Mouse (Mus musculus) heart, adult 8-10 months (tissue): Measurements from ENCODE around the gene Acadm. TPM values are rescaled to one million over a fixed set of nuclear protein-coding genes. Genes with fewer than 3 reads are reported as not detected.
A peak's percentile ranks its signal among the peaks of the same experiment; 100 is the strongest.

Source experiments
- DNase-seq: peaks from one replicate; pipeline ENCODE4 v3.0.0; 2022; ENCODE audit warnings: low spot score
- total RNA-seq, 4 experiments: library from RNA; stranded (reverse); gene quantifications; 2 replicates each; pipeline ENCODE4 v1.2.4; 2022

Acadm gene
- total RNA-seq, 4 experiments from 2014 or later, result 1,199 to 1,642 (median 1,432) TPM

GRCm38 (mm10) chr3:153941613-153942012, 2.8 kb downstream of the Acadm start:
- DNase-seq, result peak; percentile 22

- no peak for DNase-seq
These were observed 3.9 kb downstream of the Acadm start for GRCm38 (mm10) chr3:153940486-153940885.

DNA sequence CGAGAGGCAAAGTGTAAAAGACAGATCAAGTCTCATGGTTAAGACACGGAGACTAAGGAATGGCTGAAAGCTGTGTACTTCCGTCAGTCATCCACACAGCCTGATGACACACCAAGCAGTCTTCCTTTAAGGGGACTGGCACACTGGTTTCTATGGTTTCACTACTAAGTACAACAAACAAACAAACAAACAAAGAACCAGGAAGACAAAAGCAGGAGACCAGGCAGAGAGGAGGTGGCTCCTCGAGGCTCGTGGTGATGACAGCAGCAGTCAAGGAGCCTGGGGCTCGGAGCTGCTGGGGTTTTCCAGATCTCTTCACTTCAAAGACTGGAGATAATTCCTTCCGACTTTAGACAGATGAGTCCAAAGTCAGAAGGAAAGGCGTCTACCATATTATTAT, 4.4 kb downstream of the Acadm start:
- DNase-seq, result no peak

DNA sequence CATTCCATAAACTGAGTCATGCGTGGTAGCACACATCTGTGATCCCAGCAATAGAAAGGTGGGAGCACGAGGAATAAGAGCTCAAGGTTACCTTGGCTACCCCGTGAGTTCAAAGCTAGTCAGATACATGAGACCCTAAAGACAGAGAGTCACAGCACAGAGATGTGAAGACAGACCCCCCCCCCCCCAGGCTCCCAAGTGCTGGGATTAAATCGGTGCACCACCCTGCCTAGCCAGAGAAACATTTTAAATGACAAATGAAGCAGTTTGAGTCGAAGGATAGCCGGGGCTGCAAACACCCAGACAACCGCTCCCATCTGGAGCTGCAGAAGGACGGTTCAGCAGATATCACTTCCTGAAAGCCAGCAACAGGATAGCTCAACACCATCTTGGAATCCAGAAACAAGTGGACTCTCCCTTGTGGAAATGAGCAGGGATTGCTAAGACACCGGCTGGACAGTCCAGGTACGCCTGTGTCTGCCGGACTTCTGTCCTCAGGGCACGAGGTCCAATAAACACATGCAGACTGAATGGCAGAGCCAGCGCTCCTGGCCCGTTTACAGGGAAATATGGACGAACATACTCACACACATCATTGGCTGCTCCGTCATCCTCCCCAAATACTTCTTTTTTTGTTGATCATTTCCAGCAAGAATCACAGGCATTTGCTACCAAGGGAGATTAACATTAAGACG, 7.2 kb downstream of the Acadm start:
- DNase-seq, result no peak

DNA sequence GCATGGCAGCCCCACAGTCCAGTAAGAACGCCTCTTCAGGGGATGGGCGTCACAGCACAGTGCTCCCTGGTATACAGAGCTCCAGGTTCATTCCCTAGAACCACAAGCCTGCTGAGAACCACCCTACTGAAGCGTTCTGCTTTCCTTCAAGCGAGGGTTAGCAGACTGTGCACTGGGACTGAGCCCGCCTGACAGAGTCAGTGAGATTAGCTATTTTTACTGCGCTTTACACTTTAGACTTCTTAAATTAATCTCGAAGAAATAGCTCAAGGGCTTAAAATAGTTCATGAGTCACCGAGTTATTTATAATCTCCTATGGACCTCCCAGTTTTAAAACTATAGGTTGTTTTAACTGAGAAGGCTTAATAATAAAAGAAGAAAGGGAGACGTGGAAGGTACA, 8.6 kb downstream of the Acadm start:
- peak; percentile 47 for DNase-seq

DNA sequence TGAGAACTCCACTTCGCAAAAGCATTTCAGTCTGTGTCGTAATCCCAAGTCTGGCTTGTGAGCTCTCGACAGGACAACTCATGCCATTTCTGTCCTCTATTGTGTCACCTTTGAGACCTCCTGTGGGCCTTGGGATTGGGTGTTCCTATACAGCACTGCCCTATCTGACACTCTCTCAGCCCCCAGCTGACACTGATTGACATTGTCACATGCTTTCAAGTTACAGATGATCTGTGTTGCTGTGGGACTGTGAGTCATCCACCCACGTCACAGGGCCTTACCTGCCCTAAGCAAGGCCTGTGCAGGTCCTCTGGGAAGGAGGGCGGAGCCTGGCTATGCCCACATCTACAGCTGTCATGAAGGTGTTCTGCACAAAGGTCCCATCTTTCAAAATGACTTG, 12.0 kb downstream of the Acadm start:
- DNase-seq, result no peak

- DNase-seq, result no peak
These were observed 14.9 kb downstream of the Acadm start for GRCm38 (mm10) chr3:153929526-153929925.

DNA sequence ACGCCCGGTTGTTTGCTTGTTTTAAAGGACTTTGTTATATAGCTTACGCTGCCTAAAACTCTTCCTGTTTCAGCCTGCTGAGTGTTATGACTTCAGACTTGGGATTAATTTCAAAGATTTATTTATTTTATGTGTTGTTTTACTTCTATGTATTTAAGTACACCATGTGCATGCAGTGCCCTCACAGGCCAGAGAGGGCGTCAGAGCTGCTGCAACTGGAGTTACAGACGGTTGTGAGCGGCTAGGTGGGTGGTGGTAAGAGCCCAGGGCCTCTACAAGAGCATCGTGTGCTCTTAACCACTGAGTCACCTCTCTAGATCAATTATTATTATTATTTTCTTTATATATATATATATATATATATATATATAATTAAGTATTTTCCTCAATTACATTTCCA, 18.1 kb downstream of the Acadm start:
- DNase-seq, result no peak

DNA sequence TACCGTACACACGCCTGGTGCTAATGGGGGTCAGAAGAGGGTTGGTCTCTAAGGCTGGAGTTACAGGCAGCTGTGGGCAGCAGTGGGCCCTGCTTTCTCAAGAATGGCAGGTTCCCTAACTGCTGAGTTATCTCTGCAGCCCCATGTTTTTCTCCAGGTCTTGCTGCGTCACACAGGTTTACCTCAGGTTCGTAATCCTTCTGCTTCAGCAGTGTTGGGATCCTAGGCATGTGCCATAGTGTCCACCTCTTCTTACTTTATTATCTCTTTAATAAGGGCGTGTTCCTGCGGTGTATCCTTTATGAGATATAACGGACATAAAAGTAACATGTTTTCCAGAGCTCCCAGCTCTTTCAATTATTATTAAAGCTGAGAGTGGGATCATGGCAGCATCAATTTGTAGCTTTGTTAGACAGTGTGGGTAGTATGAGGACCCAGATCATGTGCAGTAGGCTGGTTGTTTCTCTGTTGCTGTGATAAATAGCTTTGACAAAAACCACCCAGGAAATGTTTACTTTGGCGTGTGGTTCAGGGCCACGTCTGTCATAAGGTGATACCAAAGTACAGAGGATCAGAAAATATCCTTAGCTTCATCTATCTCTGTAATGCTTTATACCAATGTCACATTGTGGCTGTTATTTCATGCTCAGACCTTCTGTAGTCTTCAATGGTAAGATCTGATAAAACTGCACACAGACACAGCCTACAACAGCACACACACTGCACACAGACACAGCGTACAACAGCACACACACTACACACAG, 23.1 kb downstream of the Acadm start:
- DNase-seq, result no peak

- DNase-seq, result no peak
These were observed 27.2 kb downstream of the Acadm start for GRCm38 (mm10) chr3:153917200-153917599.

DNA sequence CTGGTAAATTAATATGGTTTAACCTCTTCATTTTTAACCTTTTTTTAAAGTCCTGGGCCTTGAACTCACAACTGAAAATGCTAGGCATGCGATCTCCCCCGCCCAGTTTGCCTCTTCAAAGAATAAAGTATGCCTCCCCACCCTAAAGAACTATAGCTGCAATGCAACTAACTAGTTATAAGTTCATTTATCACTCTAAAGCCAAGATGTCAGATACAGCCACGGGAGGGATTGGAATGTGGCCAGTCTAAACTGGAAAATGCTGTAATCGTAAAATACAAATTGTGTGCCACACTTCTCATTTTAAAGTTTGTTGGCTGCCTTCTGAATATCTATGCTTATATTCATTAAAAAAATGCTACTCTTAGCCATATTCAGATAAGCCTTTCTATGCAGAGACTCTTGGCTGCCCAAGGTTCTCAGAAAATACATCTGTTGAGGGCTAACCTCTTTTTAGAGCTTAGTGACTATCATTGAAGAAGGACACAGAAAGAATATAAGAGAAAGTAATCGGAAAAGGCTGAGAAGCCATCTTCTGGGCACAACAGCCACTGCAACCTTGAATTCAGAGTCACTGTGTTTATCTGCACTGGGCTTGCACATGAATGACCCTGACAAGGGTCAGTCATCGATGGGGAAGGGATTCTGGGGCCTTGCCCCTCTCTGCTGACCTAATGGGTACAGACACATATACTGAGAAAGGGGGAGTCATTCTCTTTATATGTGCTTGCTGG, 30.8 kb downstream of the Acadm start:
- no peak for DNase-seq

DNA sequence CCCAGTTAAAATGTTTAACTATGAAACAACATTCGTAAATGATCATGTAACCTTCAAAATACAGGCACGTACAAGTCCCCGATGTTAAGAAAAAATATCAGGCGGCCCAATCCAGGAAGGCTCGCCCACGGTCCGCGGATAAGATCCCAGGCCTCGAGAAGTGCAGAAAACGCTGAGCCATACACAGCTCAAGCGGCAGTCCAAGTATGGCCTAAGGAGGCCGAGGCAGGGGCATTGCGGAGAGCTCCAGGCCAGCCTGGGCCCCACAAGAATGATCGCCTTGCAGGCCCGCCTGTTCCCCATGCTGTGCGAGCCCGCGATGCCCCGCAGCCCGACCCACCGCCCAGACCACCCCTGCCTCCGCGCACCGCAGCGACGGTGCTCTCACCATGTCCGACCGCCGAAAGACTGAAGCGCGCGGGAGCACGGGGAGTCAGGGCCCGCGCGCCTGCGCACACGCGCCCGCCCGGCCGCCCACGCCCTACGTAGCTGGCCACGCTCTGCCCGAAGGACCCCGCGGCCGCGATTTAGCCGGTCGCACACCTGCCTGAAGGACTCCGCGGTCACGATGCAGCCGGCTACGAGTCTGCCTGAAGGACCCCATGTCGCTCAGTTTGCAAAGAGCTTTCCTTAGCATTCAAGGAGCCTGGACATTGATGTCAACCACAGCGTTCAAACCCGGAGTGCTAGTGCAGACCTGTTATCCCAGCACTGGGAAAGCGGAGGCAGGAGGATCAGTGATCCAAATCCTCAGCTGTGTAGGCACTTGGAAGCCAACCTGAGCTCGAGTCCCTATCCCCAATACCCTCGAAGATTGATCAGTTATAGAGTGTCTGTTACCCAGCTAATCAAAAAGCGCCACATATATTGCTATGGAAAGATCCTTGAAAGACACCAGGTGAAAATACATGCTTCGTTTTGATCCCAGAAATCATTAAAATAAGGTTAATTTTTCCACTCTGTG, 31.6 kb downstream of the Acadm start, which contains the start of gene Rabggtb:
Gene Rabggtb, minus strand, starts transcription at position 464 of the 964 bp plus-strand sequence.
- DNase-seq, result peak; percentile 93

DNA sequence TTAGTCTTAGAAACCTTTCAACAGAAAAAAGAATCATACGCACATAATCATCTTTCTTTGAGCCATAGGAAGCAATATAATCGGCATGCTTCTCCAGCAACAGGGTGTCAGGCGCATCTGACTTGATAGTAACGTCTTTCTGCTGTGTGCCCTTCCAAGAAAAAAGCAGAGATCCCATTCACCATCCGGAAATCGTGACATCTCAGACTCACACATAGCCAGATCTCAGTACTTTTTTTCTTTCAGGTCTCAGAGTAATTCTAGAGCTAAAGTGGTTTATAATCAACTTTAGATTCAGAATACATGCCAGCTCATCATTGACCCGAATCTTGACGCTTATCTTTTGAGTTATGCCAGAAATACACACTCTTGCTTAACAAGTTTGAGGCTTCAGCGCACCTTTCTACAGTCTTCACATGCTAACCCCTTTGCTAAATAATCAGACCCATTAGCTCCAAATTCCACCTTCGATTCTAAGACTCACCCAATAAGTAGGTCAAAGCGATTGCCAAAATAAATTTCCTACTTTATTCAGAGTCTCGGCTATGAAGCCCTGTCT, 32.5 kb downstream of the Acadm start:
- no peak for DNase-seq

- no peak for DNase-seq
These were observed 33.1 kb downstream of the Acadm start for GRCm38 (mm10) chr3:153911197-153911881.

DNA sequence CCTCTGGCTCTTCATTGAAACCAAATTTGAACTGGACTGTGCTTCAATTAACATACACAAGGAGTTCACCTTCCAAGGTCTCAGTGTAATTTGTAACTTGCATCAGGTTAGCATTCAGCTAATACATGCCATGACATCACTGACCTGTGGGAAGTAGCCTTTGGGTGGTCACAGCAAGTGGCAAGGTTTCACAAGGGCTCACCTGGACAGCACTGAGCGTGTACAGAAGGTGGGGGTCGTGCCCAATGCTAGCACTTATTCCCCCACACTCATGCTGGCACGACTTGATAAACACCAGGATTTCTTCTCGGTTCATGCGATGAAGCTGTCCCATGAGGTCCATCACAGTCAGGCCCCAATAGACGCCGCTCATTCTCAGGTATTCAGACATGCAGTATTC, 33.9 kb downstream of the Acadm start:
- no peak for DNase-seq

GRCm38 (mm10) chr3:153908919-153909318, 35.5 kb downstream of the Acadm start:
- no peak for DNase-seq

DNA sequence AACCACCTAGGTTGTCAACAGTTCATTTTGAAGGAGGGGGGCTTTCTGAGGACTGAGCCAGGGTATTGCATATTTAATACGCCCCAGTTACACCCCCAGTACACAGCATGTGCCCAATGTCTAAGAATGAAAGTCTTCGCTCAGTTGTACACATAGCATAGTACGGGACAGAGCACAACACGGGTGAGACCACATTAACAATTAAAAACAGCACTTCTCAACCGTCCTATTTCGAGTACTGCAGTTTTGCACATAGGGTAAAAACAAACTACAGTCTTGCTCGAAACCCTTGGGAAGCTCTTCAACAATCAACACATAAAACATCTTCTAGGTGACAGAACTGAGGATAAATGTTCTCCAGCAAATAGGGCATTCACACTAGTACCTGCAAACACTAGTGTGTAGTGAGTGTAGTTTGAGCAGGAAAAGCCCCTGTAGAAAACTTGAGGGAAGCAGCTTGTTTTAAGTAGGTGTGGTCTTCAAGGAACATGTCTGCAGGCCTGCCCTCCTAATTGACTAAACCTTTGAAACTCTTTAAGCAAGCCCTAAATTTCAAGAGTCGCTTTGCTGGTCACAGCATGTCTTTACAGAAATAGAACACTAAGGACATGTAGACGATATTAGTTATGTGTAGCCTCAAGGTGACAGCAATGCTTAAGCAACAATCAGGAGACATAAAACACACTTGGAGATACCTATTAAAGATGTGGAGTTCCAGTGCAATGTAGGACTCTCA, 38.1 kb downstream of the Acadm start, which contains the start of gene Msh4:
Gene Msh4, minus strand, starts transcription at position 3 of the 736 bp plus-strand sequence.
- DNase-seq, result no peak

GRCm38 (mm10) chr3:153905251-153906135, 38.9 kb downstream of the Acadm start:
- no peak for DNase-seq
